Mouse (Mus musculus) lung, adult 2 months (tissue): ENCODE results near the gene Fut1. TPM values are rescaled to one million over a fixed set of nuclear protein-coding genes. Genes with fewer than 3 reads are reported as not detected.

ENCODE experiments used
- DNase-seq: peaks from one replicate; pipeline ENCODE4 v3.0.0; 2022
- H3K4me1 ChIP-seq: fragments of 200-500 bp; 2 replicates; pipeline ENCODE4 v1.6.1; 2011; ENCODE audit warnings: low read length; ENCODE audit not compliant: control insufficient read depth, insufficient read depth
- H3K4me3 ChIP-seq: fragments of 200-500 bp; replicated peaks from 2 replicates; pipeline ENCODE3; 2011; ENCODE audit warnings: low read depth, mild to moderate bottlenecking, control low read depth, low read length; ENCODE audit errors: extremely low read depth
- CTCF ChIP-seq: fragments of 200-500 bp; IDR thresholded peaks from 2 replicates; pipeline ENCODE4 v1.5.1; 2011; ENCODE audit warnings: mild to moderate bottlenecking, low read length, control low read depth; ENCODE audit not compliant: insufficient read depth
- POLR2A ChIP-seq: fragments of 200-500 bp; IDR thresholded peaks from 2 replicates; pipeline ENCODE4 v1.6.1; 2011; ENCODE audit warnings: low read depth, mild to moderate bottlenecking, control low read depth, low read length, borderline replicate concordance; ENCODE audit errors: extremely low read depth
- WGBS: fragments of 180-500 bp; shearing (Covaris S2); methylation state at CpG from one replicate; pipeline ENCODE4 v1.1.7; 2018; 5-methylcytosine and 5-hydroxymethylcytosine counted together
- polyA plus RNA-seq: library from polyadenylated mRNA; depleted of rRNA; stranded (reverse); fragments of >200 nt; gene quantifications from 2 replicates; pipeline ENCODE4 v1.2.3, GENCODE M21; 2012

Fut1 gene
- polyA plus RNA-seq, 1 experiment: 0.78 TPM

- Histone ChIP-seq H3K4me1 (peaks cover 16% of the 10 kb centered on the region), H3K4me3 (no peak overlapping the region)
- WGBS: 49% methylated on average over 29 of the region's 29 CpGs
- DNase-seq: peak; percentile 74
- peak; percentile 70; the same call in 1 of the 2 replicates for TF ChIP-seq POLR2A
- TF ChIP-seq CTCF: no peak
These were observed 21.7 kb downstream of the Fut1 start for GRCm38 (mm10) chr7:45638623-45639401.

GRCm38 (mm10) chr7:45639561-45640027 lies 22.5 kb downstream of the Fut1 start, which contains the start of gene Mamstr:
Mamstr (plus strand) TSS chr7:45639977.
- 42% methylated on average over 19 of the region's 19 CpGs for WGBS
- no peak for DNase-seq
- TF ChIP-seq POLR2A (0 out of 2 replicates have a peak, but pooled peaks have one; percentile 2), CTCF (no peak)
- H3K4me3 ChIP-seq: no peak within 1 kb of the TSS
- H3K4me1 ChIP-seq: peaks cover 17% of the 10 kb centered on the region

GRCm38 (mm10) chr7:45640191-45640957 lies 23.3 kb downstream of the Fut1 start:
- TF ChIP-seq CTCF: no peak
- TF ChIP-seq POLR2A: no peak
- no peak overlapping the region for H3K4me3 ChIP-seq
- WGBS: 63% methylated on average over 19 of the region's 19 CpGs
- peaks cover 14% of the 10 kb centered on the region for H3K4me1 ChIP-seq
- DNase-seq: no peak

GRCm38 (mm10) chr7:45641391-45642040 lies 24.4 kb downstream of the Fut1 start:
- H3K4me3 ChIP-seq: peak overlapping the region; percentile 35

GRCm38 (mm10) chr7:45642083-45642482 lies 25.0 kb downstream of the Fut1 start:
- Histone ChIP-seq H3K4me1 (peaks cover 12% of the 10 kb centered on the region), H3K4me3 (no peak overlapping the region)
- 42% methylated on average over 5 of the region's 5 CpGs for WGBS
- TF ChIP-seq CTCF (no peak), POLR2A (no peak)
- DNase-seq: no peak

More at GRCm38 (mm10) chr7:45641391-45642040, 24.4 kb downstream of the Fut1 start:
- WGBS: 23% methylated on average over 17 of the region's 17 CpGs
- TF ChIP-seq CTCF: no peak
- TF ChIP-seq POLR2A: no peak
- H3K4me1 ChIP-seq: peaks cover 12% of the 10 kb centered on the region
- DNase-seq: no peak

- TF ChIP-seq CTCF (no peak), POLR2A (no peak)
- WGBS: 50% methylated on average over 16 of the region's 16 CpGs
- DNase-seq: no peak
- peaks cover 12% of the 10 kb centered on the region for H3K4me1 ChIP-seq
- H3K4me3 ChIP-seq: no peak overlapping the region
These were observed 25.6 kb downstream of the Fut1 start for GRCm38 (mm10) chr7:45642503-45643255.

- peak; percentile 49; the same call in 1 of the 2 replicates for TF ChIP-seq POLR2A
- TF ChIP-seq CTCF: no peak
- Histone ChIP-seq H3K4me3 (peak overlapping the region; percentile 29), H3K4me1 (peaks cover 12% of the 10 kb centered on the region)
- peak; percentile 76 for DNase-seq
- 21% methylated on average over 28 of the region's 28 CpGs for WGBS
These were observed 26.5 kb downstream of the Fut1 start for GRCm38 (mm10) chr7:45643441-45644178.

GRCm38 (mm10) chr7:45644183-45644582 lies 27.1 kb downstream of the Fut1 start:
- TF ChIP-seq POLR2A: no peak
- TF ChIP-seq CTCF: no peak

More at GRCm38 (mm10) chr7:45644183-45644582, 27.1 kb downstream of the Fut1 start:
- H3K4me3 ChIP-seq: no peak overlapping the region
- H3K4me1 ChIP-seq: peaks cover 12% of the 10 kb centered on the region
- DNase-seq: no peak
- WGBS: 43% methylated on average over 18 of the region's 18 CpGs
